Mouse (Mus musculus) megakaryocyte, embryonic 14.5 days (primary cell): Measurements from ENCODE around the gene Tyk2.

ENCODE experiments used
- FLI1 ChIP-seq: IDR thresholded peaks from 2 replicates; pipeline ENCODE4 v1.6.1; 2012; ENCODE audit warnings: low read length, inconsistent platforms, mixed read lengths
- GATA1 ChIP-seq: IDR thresholded peaks from 3 replicates; pipeline ENCODE4 v1.6.1; 2012; ENCODE audit warnings: mixed read lengths, low read length, inconsistent platforms, borderline replicate concordance

- TF ChIP-seq GATA1: no peak
- no peak for TF ChIP-seq FLI1
These were observed 15.7 kb upstream of the Tyk2 start for GRCm38 (mm10) chr9:21146722-21147121.
